Mouse (Mus musculus): ENCODE measurements at regions not wholly inside any gene's neighbourhood (a gene's known extent, or its start where the extent isn't known, plus 50 kb on each side); places are given as distances from the start of the nearest gene placed in this dataset.
A peak's percentile ranks its signal among the peaks of the same experiment; 100 is the strongest.

GRCm38 (mm10) chr13:24527812-24528531 is 54.0 kb upstream of the Ripor2 start:
- DNase-seq, result peak in 1 of 2 experiments; percentile 31

Data from adrenal gland, postnatal 36 days (tissue).